Mouse (Mus musculus): ENCODE results near the gene Nt5c1a.

Nt5c1a gene

GRCm38 (mm10) chr4:123247147-123247880, 46.0 kb downstream of the Nt5c1a start:
- no peak for DNase-seq (ENCODE audit: low read depth, low spot score)

GRCm38 (mm10) chr4:123248971-123249567, 47.8 kb downstream of the Nt5c1a start:
- DNase-seq (ENCODE audit: low read depth, low spot score): peak; percentile 52

GRCm38 (mm10) chr4:123252214-123252613, 50.9 kb downstream of the Nt5c1a start:
- no peak for DNase-seq (ENCODE audit: low read depth, low spot score)

- DNase-seq (ENCODE audit: low read depth, low spot score): peak; percentile 50
Observed at GRCm38 (mm10) chr4:123254617-123255016, 53.3 kb downstream of the Nt5c1a start.

GRCm38 (mm10) chr4:123260071-123260746, 58.9 kb downstream of the Nt5c1a start:
- no peak for DNase-seq (ENCODE audit: low read depth, low spot score)

- no peak for DNase-seq (ENCODE audit: low read depth, low spot score)
Observed at GRCm38 (mm10) chr4:123261721-123262401, 60.6 kb downstream of the Nt5c1a start, which contains the start of gene Pabpc4. Gene Pabpc4 (plus strand): TSS chr4:123262351.
